Mouse (Mus musculus) c-Kit-negative CD71-positive TER-119-positive erythroid progenitor cells, embryonic 14.5 days (primary cell): ENCODE results near the gene Zfhx2.

Experiments
- DNase-seq: peaks from one replicate; pipeline ENCODE4 v3.0.0-alpha.2; 2013; ENCODE audit warnings: low read depth, low spot score

Zfhx2 gene

DNA sequence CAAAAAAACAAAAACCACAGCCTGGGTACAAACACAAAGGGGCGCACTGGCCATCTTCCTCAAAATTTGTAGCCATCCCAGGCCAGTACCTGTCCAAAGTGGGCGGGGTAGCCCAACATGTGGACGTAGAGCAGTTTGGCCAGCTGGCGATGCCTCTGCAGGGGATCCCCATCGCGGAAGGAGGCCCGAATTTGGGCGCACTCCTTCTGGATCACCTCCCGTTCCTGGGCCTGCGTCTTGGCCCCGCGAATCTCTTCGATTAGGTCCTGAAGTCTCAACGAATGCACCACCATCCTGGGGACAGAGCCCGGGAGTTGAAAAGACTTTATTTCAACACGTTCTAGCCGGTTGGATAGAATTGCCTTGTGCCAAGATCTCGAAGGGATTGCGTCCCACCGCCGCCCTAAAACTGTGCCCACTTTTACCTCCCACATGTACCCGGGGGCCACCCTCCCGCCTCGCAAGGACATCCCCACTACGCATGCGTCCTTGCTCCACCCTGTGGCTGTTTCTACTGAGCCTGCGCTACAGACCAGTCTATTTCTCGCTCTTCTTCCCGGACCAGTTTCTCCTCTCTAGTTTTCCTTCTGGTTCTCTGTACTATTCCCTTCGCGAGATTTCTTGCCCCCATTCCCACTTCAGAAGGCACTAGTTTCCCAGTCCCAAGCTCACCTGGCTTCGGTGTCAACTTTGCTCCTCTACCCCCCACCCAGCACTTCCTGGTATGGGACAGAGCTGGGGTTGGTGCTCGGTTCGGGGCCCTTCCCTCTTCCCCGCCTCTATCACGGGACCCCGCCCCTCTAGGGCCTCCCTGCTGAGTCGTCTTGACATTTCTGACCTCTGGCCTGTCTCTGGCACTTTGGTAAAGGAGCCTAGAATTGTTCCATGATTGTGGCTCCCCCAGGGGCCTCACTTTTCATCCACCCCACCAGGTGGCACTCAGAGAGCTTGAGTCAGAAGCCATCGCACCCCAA lies 14.0 kb upstream of the Zfhx2 start, which contains the start of gene Ap1g2:
Gene Ap1g2, minus strand, starts transcription at position 758 of the 974 bp plus-strand sequence.
- DNase-seq = peak; percentile 56

DNA sequence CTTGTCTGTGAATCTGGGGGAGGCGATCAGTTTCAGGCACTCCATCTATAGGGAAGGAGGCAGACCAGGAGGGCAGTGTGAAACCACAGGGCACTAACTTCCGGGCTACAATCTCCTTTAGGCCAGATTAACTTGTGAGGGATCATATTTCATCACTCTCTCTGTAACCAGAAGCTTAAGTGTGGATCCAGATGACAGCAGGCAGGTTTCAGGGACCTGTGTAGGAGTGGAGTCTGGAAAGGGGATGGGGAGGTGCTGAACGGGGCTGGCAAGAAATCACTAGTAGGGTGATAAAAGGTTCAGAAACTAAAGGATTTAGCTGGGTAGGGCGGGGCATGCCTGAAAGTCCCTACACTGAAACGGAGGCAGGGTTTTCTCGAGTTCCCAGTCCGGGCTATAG lies 13.3 kb upstream of the Zfhx2 start:
- no peak for DNase-seq

DNA sequence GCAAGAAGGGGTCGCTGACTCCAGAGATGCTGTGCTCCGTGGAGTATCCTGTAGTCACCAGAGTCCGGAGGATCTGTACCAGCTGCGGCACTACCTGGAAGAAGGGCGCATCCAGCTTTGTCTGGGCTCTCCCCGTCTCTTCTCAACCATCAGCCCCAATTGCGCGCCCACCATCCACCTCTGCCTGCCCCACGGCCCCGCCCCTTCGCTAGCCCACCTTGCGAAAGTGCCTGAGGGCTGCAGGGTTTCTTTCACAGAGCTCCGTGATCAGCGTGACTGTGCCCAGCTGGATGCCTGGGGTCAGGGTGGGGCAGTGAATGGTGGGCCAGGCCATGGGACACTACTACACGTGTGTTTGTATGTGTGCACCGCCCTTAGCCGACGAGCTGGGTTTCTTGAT lies 12.2 kb upstream of the Zfhx2 start:
- no peak for DNase-seq

- no peak for DNase-seq
Measured at GRCm38 (mm10) chr14:55102253-55102785, 10.2 kb upstream of the Zfhx2 start.

DNA sequence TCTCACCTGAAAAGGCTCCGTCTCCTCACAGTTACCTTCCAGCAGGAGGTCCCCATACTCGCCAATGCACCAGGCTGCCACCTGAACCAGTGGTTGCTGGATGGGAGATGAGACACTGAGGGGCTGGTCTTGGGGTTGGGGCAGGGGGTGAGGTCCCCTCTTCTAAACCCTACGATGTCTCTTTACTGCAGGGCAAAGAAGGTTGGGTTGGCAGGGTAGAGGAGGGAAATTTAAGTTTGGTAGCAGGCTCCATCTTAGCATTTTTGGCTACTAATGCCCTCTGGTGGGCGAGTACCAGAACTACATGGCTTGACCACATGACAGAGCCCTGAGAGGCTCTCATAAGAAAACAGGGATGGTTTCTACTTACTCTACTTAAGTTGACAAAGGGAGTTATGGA lies 9.5 kb upstream of the Zfhx2 start:
- DNase-seq = no peak

DNA sequence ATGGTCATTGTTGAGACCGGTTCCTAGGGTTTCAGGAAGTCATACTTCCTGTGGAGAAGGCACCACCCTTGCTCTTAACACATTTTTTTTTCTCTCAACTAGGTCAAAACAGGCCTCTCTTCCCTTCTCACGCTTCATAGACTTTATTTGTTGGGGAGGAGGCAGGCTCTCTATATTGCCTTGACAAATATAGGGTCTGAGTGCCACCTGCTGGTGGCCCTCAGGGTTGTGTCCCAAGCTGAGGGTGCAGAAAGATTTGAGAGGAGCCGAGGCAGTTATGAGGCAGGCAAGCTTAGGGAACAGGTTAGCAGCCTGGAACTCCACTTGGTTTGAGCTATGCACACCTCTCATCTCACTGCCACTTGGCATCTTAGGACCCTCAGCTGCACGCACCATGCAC lies 5.9 kb upstream of the Zfhx2 start:
- DNase-seq = no peak

DNA sequence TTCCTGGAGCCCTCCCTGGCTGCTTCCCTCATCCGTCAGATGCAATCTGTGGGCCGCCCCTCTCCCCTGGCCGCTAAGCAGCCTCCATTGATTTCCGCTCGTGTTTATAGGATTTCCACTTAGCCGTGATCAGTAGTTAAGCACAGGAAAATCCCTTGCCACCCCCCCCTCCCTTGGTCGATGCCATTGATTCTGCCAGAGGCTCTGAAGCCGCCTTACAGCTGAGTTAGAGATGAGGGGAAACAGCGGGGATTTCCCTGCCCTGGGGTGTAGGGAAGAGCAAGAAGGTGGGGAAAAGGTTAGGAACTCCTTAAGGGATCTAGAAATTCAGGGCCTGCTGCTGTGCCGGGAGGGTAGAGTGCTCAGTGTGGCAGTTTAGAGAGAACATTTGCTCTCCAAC lies 5.5 kb upstream of the Zfhx2 start:
- no peak for DNase-seq

- no peak for DNase-seq
Measured at GRCm38 (mm10) chr14:55096573-55097087, 4.5 kb upstream of the Zfhx2 start.

DNA sequence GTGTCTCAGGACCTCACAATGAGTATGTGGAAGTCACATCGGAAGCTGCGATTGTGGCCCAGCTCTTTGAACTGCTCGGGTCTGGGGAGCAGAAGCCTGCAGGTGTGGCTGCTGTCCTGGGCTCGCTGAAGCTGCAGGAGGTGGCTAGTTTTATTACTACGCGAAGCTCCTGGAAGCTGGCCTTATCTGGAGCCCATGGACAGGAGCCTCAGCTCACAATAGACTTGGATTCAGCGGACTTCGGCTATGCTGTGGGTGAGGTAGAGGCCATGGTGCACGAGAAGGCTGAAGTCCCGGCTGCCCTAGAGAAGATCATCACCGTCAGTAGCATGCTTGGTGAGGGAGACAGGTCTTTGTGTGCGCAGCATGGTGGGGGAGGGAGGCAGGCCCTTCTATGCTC lies 3.5 kb upstream of the Zfhx2 start:
- no peak for DNase-seq

DNA sequence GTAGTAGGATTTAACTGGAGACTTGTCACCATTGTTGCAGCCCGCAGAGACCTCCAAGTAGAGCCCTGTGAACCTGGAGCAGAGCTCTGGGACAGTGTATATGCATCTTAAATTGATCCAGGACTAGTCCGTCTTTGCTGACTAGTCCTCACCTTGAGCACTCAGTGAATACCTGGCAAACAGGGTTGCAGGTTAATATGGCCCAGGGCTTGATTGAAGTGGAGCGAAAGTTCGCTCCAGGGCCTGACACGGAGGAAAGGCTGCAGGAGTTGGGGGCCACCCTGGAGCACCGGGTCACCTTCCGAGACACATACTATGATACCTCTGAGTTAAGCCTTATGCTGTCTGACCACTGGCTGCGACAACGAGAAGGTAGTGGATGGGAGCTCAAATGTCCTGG lies 3.1 kb upstream of the Zfhx2 start:
- no peak for DNase-seq

GRCm38 (mm10) chr14:55094704-55095231 lies 2.6 kb upstream of the Zfhx2 start, which contains the start of gene Thtpa:
Gene Thtpa, plus strand, starts transcription at chr14:55094784.
- no peak for DNase-seq

- no peak for DNase-seq
Measured at GRCm38 (mm10) chr14:55093927-55094326, 1.8 kb upstream of the Zfhx2 start.

DNA sequence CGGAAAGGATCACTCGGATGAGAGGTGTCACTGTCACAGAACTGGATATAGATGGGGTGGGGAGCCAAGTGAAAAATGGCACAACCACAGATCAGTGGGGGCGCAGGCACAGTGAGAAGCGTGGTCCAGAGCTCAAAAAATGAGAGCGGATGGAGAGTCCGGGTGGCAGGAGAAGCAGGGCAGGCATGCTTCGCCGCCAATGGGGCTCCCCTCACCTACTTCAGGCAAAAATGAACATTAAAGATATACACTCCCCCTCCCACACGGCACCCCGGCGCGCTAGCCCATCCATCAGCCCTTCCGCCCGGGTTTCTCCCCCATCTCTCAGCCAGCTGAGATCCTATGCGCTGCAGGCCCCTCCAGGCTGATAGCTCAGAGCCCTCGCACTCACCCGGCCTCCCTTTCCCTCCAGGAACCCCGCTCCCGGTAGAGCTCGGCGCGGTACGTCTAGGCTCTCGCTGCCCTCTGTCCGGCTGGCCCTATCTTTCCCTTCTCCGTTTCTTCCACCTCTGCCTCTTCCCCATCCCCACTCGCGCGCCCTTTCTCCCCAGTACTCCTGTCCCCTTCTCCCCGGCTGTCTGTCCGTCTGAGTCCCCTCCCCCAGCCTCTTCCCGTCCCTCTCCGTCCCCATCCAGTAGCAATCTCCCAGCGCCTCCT lies 787 bp downstream of the Zfhx2 start:
- DNase-seq = no peak

DNA sequence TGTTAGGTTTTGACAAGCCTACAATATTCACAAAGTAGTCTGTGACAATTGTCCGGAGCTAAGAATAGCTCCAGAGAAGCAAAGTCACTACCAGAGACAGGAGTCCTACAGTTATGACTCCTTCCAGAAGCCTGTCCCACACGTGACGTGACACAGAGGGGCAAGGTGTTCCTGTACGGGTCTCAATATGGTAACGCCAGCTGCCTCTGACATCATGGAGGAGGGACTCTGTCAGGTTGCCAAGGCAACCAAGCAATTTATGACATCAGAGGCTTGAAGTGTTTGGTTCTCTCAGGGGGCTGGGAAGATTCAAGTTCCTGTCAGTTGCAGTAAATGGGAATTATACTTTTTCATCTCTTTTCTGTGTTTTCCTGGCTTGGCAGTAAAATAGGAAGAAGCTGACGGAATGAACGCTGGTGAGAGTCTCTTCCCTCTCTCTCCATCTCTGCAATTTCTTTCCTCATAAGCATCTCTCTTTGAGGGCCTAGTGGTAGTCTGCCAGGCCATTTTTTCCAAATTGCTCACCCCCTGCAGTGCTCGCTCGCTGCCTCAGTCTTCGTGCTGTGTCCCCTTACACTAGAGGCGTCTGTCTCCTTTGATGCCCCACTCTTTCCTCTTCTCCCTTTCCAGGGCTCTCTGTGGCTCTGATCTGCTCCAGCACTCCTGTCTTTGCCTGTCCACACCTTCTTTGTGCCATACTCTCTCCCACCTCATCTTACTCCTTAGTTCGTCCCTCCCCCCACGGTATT lies 2.8 kb downstream of the Zfhx2 start:
- DNase-seq = no peak

- no peak for DNase-seq
Measured at GRCm38 (mm10) chr14:55086009-55086514, 6.1 kb downstream of the Zfhx2 start.

GRCm38 (mm10) chr14:55085324-55086008 lies 6.7 kb downstream of the Zfhx2 start:
- no peak for DNase-seq

GRCm38 (mm10) chr14:55083481-55083880 lies 8.6 kb downstream of the Zfhx2 start:
- DNase-seq = no peak

DNA sequence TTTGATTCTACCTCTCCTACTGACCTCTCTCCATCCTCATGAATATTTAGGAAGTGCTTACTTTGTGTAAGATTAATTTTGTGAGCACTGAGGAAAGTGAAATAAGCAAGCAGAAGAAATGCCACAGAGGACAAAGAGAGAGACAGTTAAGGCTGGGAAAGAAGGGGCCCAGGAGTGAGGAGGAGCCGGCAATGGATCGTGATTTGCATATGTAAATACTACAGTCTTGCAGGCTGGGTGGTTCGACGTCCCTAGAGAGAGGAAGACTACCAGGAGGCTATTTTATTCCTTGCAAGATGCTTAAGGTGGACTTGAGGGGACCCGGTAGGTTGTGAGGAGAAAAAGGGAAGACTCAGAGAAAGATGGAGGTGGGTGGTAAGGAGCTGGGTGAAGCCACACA lies 11.0 kb downstream of the Zfhx2 start:
- no peak for DNase-seq

GRCm38 (mm10) chr14:55079214-55079970 lies 12.7 kb downstream of the Zfhx2 start:
- peak; percentile 57 for DNase-seq
